Mouse (Mus musculus) granulocyte monocyte progenitor cell, adult 5-6 weeks (primary cell): Measurements from ENCODE around the gene T2. TPM values are rescaled to one million over a fixed set of nuclear protein-coding genes. Genes with fewer than 3 reads are reported as not detected.
"Not testable (repeated sequence)": the region's sequence is repeated elsewhere in the genome, so short reads cannot be mapped to it uniquely, and the experiment has no call there.

Experiments
- ATAC-seq: replicated peaks from 2 replicates; pipeline ENCODE4 v1.8.0; 2016; ENCODE audit warnings: mild to moderate bottlenecking, moderate TSS enrichment, inconsistent platforms; ENCODE audit not compliant: poor library complexity, severe bottlenecking
- total RNA-seq, 2 experiments: library from RNA; stranded (forward) in 1 of 2; stranded (reverse) in 1 of 2; fragments of 200-712, 200-1000 nt in 1 of 2; fragments of >200 nt in 1 of 2; fragmentation: Nextera tagmentation in 1 of 2; gene quantifications; 2 replicates each; pipeline ENCODE4 v1.2.3; 2014 to 2017

Gene T2
- total RNA-seq, 2 experiments from 2014 or later: not detected

DNA sequence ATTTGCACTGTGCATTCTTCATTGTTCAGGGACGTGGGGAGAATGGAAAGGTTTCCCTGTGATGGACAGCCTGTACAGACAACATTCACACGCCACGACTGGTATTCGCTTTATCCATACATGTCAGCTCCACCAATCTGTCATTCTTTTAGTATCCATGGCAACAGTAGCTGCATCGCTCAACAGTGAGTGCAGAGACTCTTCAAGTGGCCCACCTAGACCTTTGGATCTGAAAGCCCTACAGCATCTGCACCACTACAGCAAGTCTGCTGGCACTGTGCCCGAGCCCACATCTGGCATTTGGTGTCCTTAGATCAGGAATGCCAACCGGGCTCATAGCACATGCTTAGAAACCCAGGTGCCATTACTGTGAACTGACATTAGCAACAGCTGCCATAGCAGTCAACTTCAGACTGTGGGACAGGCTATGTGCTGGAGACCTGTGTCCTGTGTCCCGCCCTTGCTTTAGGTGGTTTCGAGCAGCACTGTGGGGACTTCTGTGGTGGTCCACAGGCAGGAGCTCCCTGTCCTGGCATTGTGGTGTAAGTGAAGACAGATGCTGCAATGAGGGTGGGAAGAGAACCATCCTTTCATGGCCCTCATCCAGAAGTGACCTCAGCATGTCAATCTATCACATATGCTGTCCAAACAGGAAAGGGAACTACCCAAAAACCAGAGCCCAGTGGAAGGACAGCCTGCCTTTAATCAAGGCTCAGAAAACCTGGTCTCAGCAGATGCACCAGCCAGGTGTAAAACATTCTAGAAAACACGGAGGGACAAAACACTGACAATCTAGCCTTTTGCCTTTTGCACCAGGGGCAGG is 5.7 kb downstream of the T2 start:
- peak; percentile 48 for ATAC-seq

DNA sequence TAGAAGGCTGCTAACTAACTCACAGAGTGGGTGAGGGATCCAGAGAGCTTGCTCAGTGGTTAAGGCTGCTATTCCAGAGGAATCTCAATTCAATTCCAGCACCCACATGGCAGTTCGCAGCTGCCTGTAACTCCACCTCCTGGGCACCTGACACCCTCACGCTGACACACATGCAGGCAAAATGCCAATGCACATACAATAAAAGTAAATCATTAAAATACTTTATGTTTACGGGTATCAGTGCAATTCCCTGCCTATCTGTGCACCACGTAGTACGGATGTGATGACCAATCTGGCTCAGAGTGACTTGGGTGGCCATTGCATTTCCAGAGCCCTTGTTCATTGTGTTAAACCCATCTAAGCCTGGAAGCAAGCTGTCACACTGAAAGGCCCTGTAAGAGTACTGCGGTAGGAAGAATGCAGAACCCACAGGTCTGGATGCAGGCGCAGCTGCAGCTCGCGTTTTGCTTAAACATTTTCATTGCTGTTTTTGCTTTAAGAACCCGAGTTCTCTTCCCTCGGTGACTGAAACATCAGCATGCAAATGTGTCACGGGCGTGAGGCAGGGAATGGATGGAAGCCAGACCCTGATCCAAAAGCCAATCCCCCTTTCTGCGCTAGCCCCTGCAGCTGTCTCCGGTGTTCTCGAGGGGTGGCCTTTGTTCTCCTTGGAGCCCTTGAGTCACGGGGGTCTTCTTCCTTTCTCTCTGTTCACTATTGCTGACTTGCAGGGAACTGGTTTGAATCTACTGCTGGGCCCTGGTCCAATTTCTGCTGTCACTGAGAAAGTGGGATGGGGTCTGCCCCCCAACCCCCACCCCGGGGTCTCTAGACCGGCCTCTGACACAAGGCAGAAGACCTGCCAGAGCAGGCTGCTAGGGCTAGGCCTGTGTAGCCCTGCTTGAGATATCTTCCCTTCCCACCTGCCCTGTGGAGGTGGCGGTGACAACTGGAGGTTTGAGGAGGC is 12.0 kb downstream of the T2 start:
- ATAC-seq: no peak

DNA sequence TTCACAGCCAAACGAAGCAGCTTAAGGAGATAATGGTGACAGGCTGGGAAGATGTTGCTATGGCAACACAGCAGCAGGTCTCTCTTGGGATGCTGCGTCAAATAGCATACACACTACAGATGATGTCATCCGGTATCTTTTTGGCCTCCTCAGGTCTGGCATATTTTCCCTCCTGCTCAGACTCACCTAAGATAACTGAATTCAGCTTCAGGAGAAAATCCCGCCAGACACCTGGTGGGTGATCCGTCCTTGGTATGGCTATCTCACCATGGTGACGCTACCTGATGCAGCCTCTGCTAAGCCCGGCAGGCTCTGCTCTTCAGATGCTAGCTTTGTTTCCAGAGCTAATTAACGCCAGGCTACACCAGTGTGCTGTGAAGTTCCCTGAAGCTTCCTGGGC is 12.8 kb downstream of the T2 start:
- no peak for ATAC-seq

DNA sequence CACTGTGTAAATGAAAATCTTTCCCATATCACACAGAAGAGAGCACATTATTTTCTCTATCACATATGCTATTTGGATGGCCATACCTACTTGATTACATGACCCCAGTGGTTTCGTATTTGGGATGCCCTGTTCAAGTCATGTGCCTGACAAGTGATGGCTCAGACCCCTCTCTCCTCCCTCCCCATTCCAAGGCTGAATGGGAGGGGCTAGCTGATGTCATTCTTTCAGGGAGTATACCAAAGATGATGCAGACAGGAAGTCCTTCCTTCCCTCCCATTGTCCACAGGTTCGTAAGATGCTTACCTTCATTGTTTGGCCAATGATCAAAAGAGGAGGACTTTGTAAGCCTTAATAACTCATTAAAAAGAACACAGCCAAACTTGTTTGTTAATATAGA is 13.4 kb downstream of the T2 start:
- ATAC-seq: no peak

DNA sequence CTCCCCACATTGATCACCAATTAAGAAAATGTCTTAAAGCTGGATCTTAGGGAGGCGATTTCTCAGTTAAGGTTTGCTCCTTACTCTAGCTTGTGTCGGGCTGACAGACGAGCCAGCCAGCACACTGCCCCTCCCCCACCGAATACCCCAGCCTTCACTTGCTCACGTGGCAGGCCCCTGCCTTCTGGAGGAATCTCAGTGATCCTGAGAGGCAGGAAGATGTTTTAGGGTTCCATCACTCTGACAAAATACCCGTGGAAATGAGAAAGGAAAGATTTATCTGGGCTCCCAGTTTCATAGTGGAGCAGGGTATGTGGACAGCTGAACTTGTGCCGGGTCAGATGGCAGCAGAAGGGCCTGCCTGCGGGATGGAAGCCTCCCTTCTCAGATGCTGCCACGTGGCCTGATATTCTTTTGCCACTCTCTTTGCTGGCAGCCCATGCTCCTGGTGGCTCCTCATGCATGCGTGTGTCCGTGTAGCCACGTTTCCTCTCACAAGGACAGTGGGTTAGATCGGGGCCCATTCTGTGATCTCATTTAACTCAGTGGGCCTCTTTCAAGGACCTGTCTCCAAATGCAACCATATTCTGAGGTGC is 14.9 kb downstream of the T2 start:
- ATAC-seq: no peak

DNA sequence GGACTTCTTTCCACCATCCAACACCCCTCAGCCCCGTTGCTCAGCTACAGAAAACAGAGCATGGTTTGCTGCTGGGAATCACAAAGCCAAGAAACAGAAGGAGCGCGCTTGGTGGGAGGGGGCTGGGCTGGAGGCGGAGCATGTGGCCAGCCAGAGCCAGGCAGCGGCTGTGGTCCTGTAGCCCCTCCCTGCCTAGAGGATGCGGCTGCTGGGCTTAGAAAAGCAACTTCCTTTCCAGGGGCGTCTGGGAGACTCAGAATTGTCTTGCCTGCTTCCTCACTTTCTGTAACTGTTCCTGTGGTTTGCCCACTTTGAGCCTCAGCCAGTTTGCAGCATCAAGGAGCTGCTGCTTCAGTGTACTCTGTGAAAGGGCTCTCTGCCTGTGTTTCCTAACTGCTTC is 16.0 kb downstream of the T2 start:
- ATAC-seq: peak; percentile 91

DNA sequence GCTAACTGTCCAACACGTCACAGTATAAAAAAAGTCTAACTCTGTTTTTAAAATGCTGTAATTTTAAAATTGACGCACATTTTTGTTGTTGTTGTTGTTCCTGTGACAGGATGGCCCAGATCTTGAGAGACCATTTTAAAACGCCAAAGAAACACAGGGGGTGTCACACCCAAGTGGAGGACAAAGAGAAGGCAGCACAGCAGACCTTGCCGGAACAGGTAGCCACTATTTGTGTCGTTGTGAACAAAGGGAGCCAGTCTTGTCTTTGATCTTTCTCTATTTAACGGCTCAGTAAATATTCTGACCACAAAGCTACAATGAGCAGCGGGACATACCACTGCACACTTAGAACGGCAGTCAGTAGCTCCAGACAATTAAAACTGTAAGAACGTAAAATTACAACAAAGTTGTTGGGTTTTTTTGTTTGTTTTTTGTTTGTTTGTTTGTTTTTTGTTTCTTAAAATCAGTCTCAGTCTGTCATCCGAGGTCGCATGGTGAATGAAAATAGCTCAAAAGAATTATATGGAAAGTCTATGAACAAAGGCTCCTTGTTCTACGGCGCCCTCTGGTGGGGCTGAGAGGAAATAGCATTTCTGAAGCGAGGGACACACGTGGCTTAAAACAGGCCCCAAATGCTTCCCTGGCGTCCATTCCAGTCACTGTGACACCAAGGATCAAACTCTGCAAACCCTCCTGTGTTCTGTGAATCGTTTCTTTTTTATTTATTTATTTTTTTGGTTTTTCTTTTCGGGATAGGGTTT is 16.7 kb downstream of the T2 start:
- peak; percentile 49 for ATAC-seq

DNA sequence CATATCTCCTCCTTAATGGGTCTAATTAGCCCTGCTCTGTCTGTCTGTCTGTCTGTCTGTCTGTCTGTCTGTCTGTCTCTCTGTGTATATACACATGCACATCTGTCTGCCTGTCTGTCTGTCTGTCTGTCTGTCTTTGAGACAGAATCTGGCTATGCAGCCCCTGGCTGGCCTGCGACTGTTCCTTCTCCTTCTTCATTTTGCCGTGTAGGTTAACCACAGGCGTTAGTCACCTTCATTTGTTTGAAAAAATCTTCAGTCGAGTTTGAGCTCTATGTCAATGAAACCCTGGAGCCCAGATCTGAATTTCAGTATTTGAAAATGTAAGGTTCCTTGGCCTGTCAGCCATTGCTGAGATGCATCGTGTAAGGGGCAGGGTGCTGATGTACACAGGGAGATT is 21.5 kb downstream of the T2 start:
- peak; percentile 57 for ATAC-seq

DNA sequence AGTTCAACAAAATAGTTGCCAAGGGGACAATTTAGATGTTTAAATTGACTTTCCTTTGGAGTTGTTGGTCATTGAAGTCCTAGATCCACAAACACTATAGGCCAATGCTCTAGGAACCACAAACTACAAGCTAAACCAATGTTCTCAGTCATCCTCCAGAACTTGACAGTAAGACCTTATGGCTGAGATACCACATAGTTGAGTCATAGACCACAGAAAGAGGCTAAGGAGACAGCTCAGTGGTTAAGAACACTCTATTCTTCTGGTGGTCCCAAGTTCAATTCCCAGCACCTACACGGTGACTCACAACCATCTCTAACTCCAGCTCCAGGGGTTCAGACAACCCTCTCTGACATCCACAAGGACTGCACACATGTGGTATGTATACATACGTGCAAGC is 29.6 kb downstream of the T2 start:
- ATAC-seq: no peak

DNA sequence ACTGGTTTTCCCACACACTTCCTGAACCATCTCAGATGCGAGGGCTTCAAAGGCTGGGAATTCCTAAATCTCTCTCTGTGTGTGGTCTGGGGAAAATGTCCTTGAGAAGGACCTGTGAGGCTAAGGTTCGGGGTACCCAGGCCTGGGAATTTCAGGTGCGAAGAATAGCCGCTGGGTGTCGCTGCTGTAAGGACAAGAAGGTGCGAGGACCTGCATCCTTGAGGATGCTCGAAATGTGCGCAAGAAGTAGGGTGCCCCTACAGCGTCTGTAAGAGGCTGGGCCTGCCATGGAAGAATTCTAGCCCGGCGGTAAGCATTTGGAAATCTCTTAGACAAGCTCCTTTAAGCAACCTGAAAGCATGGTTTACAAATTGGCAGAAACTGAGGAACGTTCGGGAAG is 32.7 kb downstream of the T2 start:
- peak; percentile 50; the same call in 1 of the 2 replicates for ATAC-seq

DNA sequence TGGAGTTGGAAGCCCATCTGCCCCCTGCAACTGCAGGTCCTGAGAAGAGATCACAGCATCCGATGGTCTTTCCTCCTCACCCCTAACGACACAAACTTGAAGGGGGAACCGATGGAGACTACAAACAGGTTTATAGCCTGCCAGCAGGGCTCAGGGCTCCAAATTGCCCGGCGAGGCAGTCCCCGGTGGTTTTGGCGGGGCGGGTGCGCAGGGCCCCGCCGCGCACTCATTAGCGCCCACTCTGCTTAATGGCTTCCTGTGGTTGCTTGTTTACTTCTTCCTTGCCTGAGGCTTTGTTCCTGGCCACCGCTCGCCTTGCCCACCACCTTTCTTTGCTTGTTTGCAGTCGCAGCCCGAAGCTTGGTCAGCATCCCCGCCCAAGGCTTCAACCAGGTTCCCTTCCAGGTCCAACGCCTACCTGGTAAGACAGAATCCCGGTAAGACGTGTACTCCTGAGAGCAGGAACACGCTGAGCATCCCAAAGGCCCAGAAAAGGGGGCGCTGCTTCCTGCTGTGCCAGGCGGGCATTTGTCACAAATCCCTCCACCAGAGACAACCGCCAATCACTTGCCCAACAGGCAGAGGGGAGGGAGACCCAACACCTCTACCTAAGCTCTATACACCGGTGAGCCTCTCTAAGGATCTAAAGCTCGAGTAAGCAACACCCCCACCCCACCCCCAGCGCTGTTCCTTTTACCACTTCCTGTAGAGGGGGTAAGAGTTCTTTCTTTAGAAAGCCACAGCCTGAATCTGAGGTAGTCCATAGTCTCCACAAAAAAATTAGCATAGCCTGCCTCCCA is 33.4 kb downstream of the T2 start:
- ATAC-seq: peak; percentile 61

DNA sequence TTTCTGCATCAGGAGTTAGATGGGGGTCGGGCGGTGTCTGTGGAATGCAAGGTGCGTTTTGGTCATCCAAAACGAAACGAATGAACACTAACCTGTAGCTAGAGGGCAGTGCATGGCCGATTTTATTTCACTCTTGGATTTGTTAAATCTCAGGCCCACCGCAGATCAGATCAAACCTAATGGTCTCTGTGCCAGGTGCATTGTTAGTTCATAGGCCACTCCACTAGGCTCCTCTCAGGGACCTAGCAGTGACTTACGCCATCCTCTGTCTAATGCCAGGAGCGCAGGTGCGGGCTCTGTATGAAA is 34.0 kb downstream of the T2 start:
- no peak for ATAC-seq

DNA sequence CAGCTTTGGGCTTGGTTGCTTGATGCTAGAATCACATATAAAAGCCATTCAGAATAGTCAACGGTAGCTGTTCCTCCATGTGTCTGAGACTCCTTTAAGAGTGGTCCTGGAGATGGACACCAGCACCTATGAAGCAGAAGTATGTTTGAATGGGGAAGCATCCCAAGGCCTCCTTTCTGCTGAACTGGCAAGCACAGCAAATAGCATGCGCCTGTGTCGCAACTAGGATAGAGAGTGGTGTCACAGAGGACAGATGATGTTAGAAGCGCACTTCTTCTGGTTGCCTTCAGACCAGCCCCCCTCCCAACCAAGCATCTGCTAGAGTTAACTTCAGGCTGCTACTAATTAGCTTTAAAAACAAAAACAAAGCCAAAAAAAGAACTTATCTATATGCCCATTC is 34.7 kb downstream of the T2 start:
- peak; percentile 89 for ATAC-seq

DNA sequence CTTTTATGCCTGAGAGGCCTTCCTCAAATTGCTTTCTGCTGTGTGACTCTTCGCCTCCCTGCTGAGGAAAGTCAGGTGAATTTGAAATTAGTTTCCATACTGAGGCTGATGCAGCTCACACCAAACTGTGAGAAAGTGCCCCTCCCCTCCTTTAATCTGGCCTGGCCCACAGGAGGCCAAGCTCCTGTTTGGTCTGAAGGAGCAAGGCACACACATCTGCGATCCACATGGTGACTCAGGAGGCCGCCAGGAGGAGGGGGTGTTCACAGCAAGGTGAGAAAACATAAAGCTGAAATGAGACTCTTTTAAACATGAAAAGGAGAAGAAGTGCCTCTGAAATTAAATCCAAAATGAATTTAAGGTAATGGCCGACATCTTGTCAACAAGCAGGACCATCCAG is 40.6 kb downstream of the T2 start:
- no peak for ATAC-seq

DNA sequence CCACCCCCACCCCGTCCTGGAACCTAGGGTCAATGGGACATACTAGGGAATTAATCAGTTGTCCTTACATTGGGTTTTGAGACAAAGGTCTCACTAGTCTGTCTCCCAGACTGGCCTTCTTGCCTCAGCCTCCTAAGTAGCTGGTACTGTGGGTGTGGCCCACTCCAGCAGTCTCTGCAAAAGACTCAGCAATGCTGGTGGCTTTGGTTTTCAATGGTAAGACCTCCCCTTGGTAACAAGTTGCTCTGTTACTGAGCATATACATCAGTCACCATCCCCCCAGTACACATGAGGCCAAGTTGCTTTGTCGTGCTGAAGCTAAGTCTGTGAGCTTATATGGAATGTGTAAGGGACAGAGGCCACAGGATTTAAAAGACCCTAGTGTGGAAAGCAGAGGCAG is 42.2 kb downstream of the T2 start:
- no peak for ATAC-seq

DNA sequence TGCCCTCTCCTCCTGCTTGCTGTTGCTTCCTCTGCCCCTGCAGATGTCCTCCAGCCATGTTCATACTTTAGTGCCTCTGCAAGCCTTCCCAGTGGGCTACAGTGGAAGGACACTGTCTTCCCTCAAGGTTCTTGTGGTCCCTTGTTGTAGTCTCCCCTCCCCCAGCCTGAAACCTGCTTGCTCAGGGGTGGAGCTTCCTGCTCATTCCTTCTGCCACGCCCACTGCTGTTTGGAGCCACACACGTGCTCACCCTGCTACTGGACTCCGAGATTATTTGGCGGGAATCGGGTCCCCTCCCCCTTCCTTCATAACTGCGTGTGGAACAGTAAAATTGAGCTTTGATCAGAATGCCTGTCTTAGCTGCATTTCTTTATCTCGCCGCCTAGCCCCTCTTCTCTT is 48.1 kb downstream of the T2 start:
- not testable (repeated sequence) for ATAC-seq

DNA sequence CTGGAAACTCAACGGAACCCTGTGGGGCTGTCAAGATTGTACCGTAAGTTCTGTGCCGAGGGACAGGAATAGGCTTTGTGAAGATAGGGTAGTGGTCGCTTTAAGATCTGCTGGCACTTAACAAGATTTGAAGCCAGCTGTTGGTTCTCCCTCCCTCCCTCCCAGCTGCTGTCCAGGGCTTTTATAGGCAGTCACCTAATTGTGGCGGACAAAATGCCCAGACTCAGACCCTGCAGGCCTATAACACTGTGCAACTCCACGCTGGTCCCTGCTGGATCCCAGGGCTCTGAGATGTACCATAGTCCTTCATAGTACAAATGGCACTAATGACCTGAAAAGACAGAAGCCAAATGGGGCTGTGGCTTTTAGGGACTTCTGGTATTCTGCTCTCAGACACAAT is 50.5 kb downstream of the T2 start:
- ATAC-seq: no peak

DNA sequence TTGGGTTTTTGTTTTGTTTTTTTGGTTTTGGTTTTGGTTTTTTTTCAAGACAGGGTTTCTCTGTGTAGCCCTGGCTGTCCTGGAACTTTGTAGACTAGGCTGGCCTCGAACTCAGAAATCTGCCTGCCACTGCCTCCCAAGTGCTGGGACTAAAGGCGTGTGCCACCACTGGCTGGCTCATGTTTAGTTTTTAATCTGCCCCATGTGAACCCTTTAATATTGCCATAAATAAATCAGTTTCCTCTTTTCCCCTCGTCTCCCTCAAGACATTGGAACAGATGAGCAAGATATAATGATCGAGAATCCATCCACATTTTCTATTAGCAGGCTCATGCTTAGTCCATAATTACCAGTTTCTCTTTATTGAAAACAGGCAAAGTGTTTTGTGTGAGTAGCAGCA is 52.2 kb downstream of the T2 start:
- ATAC-seq: not testable (repeated sequence)

DNA sequence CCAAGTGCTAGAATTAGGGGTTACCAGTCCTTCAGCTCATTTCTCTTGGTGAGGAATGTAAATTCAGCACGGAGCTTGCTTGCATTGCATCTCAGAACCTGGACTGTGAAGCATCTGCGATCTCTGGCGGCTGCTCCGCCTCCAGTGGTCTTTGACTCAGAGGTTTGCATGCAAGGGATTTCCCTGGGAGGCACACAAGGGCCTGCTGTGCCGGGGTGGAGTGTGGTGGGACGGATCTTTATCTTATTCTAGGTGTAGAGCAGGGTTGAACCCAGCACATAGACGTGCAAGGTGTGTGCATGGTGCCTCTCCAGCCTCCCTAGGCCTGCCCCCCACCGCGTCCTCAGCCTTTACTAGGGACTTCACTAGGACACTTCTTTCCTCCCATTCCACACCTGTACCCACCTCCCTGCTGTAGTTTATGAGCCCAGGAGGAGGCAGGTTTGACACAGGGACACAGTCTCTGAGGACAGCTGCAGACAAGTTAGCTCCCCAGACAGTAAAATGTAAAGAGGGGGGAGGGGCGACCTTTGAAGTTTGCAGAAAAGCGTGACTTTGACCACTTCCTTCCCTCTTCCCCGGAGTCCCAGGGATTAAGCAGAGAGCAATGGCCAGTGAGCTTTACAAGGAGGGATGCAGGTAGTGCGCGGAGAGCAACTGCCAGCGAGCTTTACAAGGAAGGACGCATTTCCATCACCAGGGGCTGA is 53.0 kb downstream of the T2 start:
- ATAC-seq: peak; percentile 72
